Mouse (Mus musculus) MEL (cell line): Measurements from ENCODE around the gene Gm49361. TPM values are rescaled to one million over a fixed set of nuclear protein-coding genes. Genes with fewer than 3 reads are reported as not detected.

ENCODE experiments used
- DNase-seq: peaks from one replicate; pipeline ENCODE4 v3.0.0; 2011; ENCODE audit warnings: low read depth, low spot score
- H3K27ac ChIP-seq: 2 replicates; pipeline ENCODE4 v1.5.1; 2012; ENCODE audit warnings: low read depth, mild to moderate bottlenecking, control low read depth, low read length, moderate library complexity; ENCODE audit not compliant: control insufficient read depth
- H3K27me3 ChIP-seq, 2 experiments: fragments of 150-350 bp in 1 of 2; sonication (generic) in 1 of 2; 2 replicates each; pipeline ENCODE4 v1.6.1; 2012; ENCODE audit warnings: low read length in 2 of 2, mild to moderate bottlenecking in 2 of 2, improper control_type of control experiment in 1 of 2, moderate library complexity in 1 of 2; ENCODE audit not compliant: insufficient read depth in 2 of 2, control insufficient read depth in 1 of 2
- H3K36me3 ChIP-seq, 2 experiments: 2 replicates each; pipeline ENCODE4 v1.6.1; 2012 to 2014; ENCODE audit warnings: low read length in 2 of 2, improper control_type of control experiment in 1 of 2, inconsistent platforms in 1 of 2, mild to moderate bottlenecking in 1 of 2; ENCODE audit not compliant: insufficient read depth in 2 of 2, control insufficient read depth in 1 of 2
- H3K4me1 ChIP-seq, 2 experiments: fragments of 150-350 bp in 1 of 2; sonication (generic) in 1 of 2; 2 replicates each; pipeline ENCODE4 v1.6.1; 2012; ENCODE audit warnings: low read length in 2 of 2, improper control_type of control experiment in 1 of 2, mild to moderate bottlenecking in 1 of 2; ENCODE audit not compliant: insufficient read depth in 2 of 2, control insufficient read depth in 1 of 2
- H3K4me3 ChIP-seq, 2 experiments: fragments of 150-350 bp in 1 of 2; sonication (generic) in 1 of 2; 2 replicates each; pipeline ENCODE4 v1.5.1; 2012; ENCODE audit warnings: low read depth in 2 of 2, low read length in 2 of 2, mild to moderate bottlenecking in 2 of 2, moderate library complexity in 2 of 2, control low read depth in 1 of 2, improper control_type of control experiment in 1 of 2; ENCODE audit not compliant: control insufficient read depth in 1 of 2, insufficient read depth in 1 of 2
- H3K79me2 ChIP-seq: 2 replicates; pipeline ENCODE4 v1.6.1; 2012; ENCODE audit warnings: mild to moderate bottlenecking, low read length, moderate library complexity; ENCODE audit not compliant: control insufficient read depth, poor library complexity, insufficient read depth
- H3K9ac ChIP-seq: 2 replicates; pipeline ENCODE4 v1.6.1; 2012; ENCODE audit warnings: low read depth, mild to moderate bottlenecking, control low read depth, low read length, moderate library complexity; ENCODE audit not compliant: control insufficient read depth, poor library complexity, severe bottlenecking
- H3K9me3 ChIP-seq: fragments of 150-350 bp; sonication (generic); replicated peaks from 2 replicates; pipeline ENCODE4 v1.6.1; 2012; ENCODE audit warnings: mild to moderate bottlenecking, low read length, improper control_type of control experiment, moderate library complexity; ENCODE audit not compliant: insufficient read depth
- CHD1 ChIP-seq: IDR thresholded peaks from 2 replicates; pipeline ENCODE4 v1.6.1; 2012; ENCODE audit warnings: low read depth, mild to moderate bottlenecking, inconsistent platforms, low read length, improper control_type of control experiment
- CHD2 ChIP-seq: IDR thresholded peaks from 2 replicates; pipeline ENCODE4 v1.6.1; 2011; ENCODE audit warnings: low read length, improper control_type of control experiment
- GABPA ChIP-seq: IDR thresholded peaks from 2 replicates; pipeline ENCODE4 v1.6.1; 2012; ENCODE audit warnings: low read depth, mild to moderate bottlenecking, inconsistent platforms, low read length, improper control_type of control experiment, moderate library complexity
- GATA1 ChIP-seq: IDR thresholded peaks from 2 replicates; pipeline ENCODE4 v1.6.1; 2011; ENCODE audit warnings: low read depth, low read length, improper control_type of control experiment
- MAFK ChIP-seq: IDR thresholded peaks from 2 replicates; pipeline ENCODE4 v1.6.1; 2011; ENCODE audit warnings: low read depth, mild to moderate bottlenecking, low read length, improper control_type of control experiment, borderline replicate concordance
- MAZ ChIP-seq: IDR thresholded peaks from 2 replicates; pipeline ENCODE4 v1.6.1; 2012; ENCODE audit warnings: low read depth, mild to moderate bottlenecking, inconsistent platforms, low read length, improper control_type of control experiment
- MEF2A ChIP-seq: IDR thresholded peaks from 2 replicates; pipeline ENCODE4 v1.6.1; 2014; ENCODE audit warnings: low read depth, mild to moderate bottlenecking, inconsistent platforms, low read length, improper control_type of control experiment; ENCODE audit not compliant: poor library complexity, insufficient replicate concordance, severe bottlenecking; ENCODE audit errors: extremely low read depth
- POLR2A ChIP-seq, 2 experiments: IDR thresholded peaks; 2 replicates each; pipeline ENCODE4 v1.6.1; 2011 to 2012; ENCODE audit warnings: low read length in 2 of 2, mild to moderate bottlenecking in 2 of 2, control low read depth in 1 of 2, improper control_type of control experiment in 1 of 2, low read depth in 1 of 2, moderate library complexity in 1 of 2; ENCODE audit not compliant: control insufficient read depth in 1 of 2, insufficient read depth in 1 of 2, poor library complexity in 1 of 2
- POLR2AphosphoS2 ChIP-seq: IDR thresholded peaks from 2 replicates; pipeline ENCODE4 v1.6.1; 2011; ENCODE audit warnings: low read length, improper control_type of control experiment
- POLR2AphosphoS5 ChIP-seq: IDR thresholded peaks from 2 replicates; pipeline ENCODE4 v1.6.1; 2012; ENCODE audit warnings: low read depth, borderline replicate concordance, mild to moderate bottlenecking, inconsistent platforms, low read length, moderate library complexity, mixed read lengths
- TCF12 ChIP-seq: IDR thresholded peaks from 2 replicates; pipeline ENCODE4 v1.6.1; 2014; ENCODE audit warnings: low read depth, mild to moderate bottlenecking, inconsistent platforms, low read length, improper control_type of control experiment, moderate library complexity
- USF2 ChIP-seq, 2 experiments: IDR thresholded peaks; 2 replicates each; pipeline ENCODE4 v1.6.1; 2011 to 2012; ENCODE audit warnings: improper control_type of control experiment in 2 of 2, low read length in 2 of 2, borderline replicate concordance in 1 of 2, inconsistent platforms in 1 of 2, low read depth in 1 of 2, mild to moderate bottlenecking in 1 of 2; ENCODE audit not compliant: insufficient read depth in 1 of 2
- ZKSCAN1 ChIP-seq: IDR thresholded peaks from 2 replicates; pipeline ENCODE4 v1.6.1; 2012; ENCODE audit warnings: low read depth, mild to moderate bottlenecking, inconsistent platforms, low read length, improper control_type of control experiment, moderate library complexity
- polyA plus RNA-seq, 2 experiments: library from polyadenylated mRNA; stranded (reverse) in 1 of 2; unstranded in 1 of 2; fragments of >175 nt in 1 of 2; fragments of >200 nt in 1 of 2; gene quantifications; 2 replicates each; pipeline versions ENCODE4 v1.2.1 to v1.2.4; 2012; ENCODE audit warnings: low replicate concordance in 2 of 2, low read depth in 1 of 2; ENCODE audit not compliant: insufficient read length in 2 of 2, insufficient read depth in 1 of 2, missing spikeins in 1 of 2
- total RNA-seq: library from RNA; depleted of rRNA; stranded (reverse); fragments of 300-350 nt; gene quantifications from 2 replicates; pipeline ENCODE4 v1.2.3, GENCODE M21; 2012

Gene Gm49361
- total and polyA plus RNA-seq, 3 experiments: not detected

- H3K9me3 ChIP-seq: no peaks in the 10 kb centered on the region
- H3K79me2 ChIP-seq: no peaks in the 10 kb centered on the region
- no peak overlapping the region for H3K27ac ChIP-seq
- H3K4me3 ChIP-seq: no peak overlapping the region
- no peak overlapping the region for H3K9ac ChIP-seq
- TF ChIP-seq POLR2AphosphoS5 (no peak), POLR2A (IDR thresholded peaks at IDR 0.05; ENCODE audit: control insufficient read depth in 1 of 2, insufficient read depth in 1 of 2, low read depth in 1 of 2, low read length in 2 of 2, poor library complexity in 1 of 2) (no peak), MAZ (no peak), USF2 (IDR thresholded peaks at IDR 0.05; ENCODE audit: borderline replicate concordance in 1 of 2, insufficient read depth in 1 of 2, low read depth in 1 of 2, low read length in 2 of 2) (no peak), GATA1 (no peak)
- H3K36me3 ChIP-seq: peaks cover 0 to 2% of the 10 kb centered on the region in 2 experiments; a peak in 1 of 4 replicates
- H3K27me3 ChIP-seq: no peaks in the 10 kb centered on the region
- peak; percentile 52 for DNase-seq
- H3K4me1 ChIP-seq: peaks cover 2 to 11% of the 10 kb centered on the region in 2 experiments; a peak in 3 of 4 replicates
Measured at GRCm38 (mm10) chr14:57712884-57713283, 33.0 kb downstream of the Gm49361 start.

- Histone ChIP-seq H3K4me1 (peaks cover 2 to 11% of the 10 kb centered on the region in 2 experiments; a peak in 3 of 4 replicates), H3K27ac (no peak overlapping the region), H3K36me3 (peaks cover 0 to 2% of the 10 kb centered on the region in 2 experiments; a peak in 1 of 4 replicates)
- no peak for TF ChIP-seq CHD2
- TF ChIP-seq, all 39 proteins: peak for 0
- Histone ChIP-seq H3K27me3 (no peaks in the 10 kb centered on the region), H3K4me3 (no peak overlapping the region), H3K79me2 (no peaks in the 10 kb centered on the region), H3K9me3 (no peaks in the 10 kb centered on the region), H3K9ac (no peak overlapping the region)
- no peak for DNase-seq
Measured at GRCm38 (mm10) chr14:57711059-57711458, 34.8 kb downstream of the Gm49361 start.

- TF ChIP-seq MAFK (no peak), ZKSCAN1 (no peak), POLR2AphosphoS2 (no peak), MEF2A (no peak), TCF12 (no peak), GABPA (no peak), CHD1 (no peak)
- no peaks in the 10 kb centered on the region for H3K79me2 ChIP-seq
- DNase-seq: no peak
- H3K9me3 ChIP-seq: no peaks in the 10 kb centered on the region
- H3K36me3 ChIP-seq: peaks cover 0 to 2% of the 10 kb centered on the region in 2 experiments; a peak in 1 of 4 replicates
- H3K4me3 ChIP-seq: no peak overlapping the region
- H3K9ac ChIP-seq: no peak overlapping the region
- peaks cover 2 to 11% of the 10 kb centered on the region in 2 experiments; a peak in 3 of 4 replicates for H3K4me1 ChIP-seq
- H3K27me3 ChIP-seq: no peaks in the 10 kb centered on the region
- no peak overlapping the region for H3K27ac ChIP-seq
Measured at GRCm38 (mm10) chr14:57709171-57709570, 36.7 kb downstream of the Gm49361 start.
